Mouse (Mus musculus): ENCODE data around the gene Zbtb24.

DNA sequence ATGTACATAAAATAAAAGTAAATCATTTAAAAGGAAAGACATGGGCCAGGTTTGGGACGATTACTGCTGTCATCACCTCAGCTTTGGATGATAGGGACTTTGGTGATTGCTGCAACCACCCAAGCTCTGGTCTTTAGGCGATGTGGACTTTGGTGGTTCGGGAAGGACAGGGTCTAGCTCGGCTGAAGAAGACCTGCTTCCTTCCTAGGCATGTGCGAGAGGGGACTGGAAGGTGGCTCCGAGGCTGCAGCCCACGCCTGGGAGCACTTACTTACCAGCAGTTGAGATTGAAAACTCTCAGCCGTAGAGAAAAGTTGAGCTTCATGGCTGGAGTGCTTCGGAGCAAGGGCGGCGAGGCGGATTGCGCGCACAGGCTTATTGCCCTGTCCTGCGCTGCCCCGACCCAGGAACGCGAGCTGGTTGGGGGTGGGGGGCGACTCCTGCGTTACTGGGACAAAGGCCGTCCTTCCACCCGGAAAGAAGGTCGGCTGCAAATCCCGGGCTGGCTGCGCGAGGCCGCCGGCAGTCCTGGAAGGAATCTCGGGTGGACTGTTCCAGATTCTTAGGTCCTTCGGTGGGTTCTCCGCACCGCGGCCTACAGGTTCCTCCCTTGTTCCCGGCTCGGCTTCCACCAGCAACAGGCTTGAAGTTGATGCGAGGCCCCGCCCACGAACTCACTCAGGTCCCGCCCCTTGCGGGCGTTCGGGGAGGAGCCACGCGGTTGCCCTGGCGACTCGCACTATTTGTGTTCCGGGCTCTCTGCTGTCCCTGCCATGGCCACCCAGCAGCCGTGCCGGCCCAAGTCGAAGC lies 39.7 kb downstream of the Zbtb24 start, which contains the start of the genes Smpd2 and Ppil6:
- TF ChIP-seq POLR2A (IDR thresholded peaks at IDR 0.05; ENCODE audit: control insufficient read depth, low read depth, low read length) (peak; percentile 57), CTCF (IDR thresholded peaks at IDR 0.05; ENCODE audit: control insufficient read depth, insufficient read depth, insufficient replicate concordance, low read depth, low read length) (no peak)

All from testis, adult 2 months (tissue).